Mouse (Mus musculus) heart, postnatal 36 days (tissue): ENCODE measurements around the gene Atp8a2. TPM values are rescaled to one million over a fixed set of nuclear protein-coding genes. Genes with fewer than 3 reads are reported as not detected.
A peak's percentile ranks its signal among the peaks of the same experiment; 100 is the strongest.
"Not testable (repeated sequence)": the region's sequence is repeated elsewhere in the genome, so short reads cannot be mapped to it uniquely, and the experiment has no call there.

Source experiments
- DNase-seq, 2 experiments: peaks; one replicate each; pipeline ENCODE4 v3.0.0; 2021 to 2022
- intact Hi-C: fragments of 180-260 bp; cut with DNase I; formaldehyde crosslinking; loops from one replicate; pipeline ENCODE4 v1.15.1; 2025
- total RNA-seq, 2 experiments: library from RNA; stranded (reverse); gene quantifications; 2 replicates each; pipeline ENCODE4 v1.2.3; 2021

Gene Atp8a2
- total RNA-seq, 2 experiments from 2014 or later = 4.4 to 5.0 TPM

GRCm38 (mm10) chr14:59723163-59723562, 473.8 kb downstream of the Atp8a2 start:
- intact Hi-C loops = no loop called here
- DNase-seq = no peak

- intact Hi-C loops = no loop called here
- DNase-seq = no peak
These were observed 475.0 kb downstream of the Atp8a2 start for GRCm38 (mm10) chr14:59721957-59722356.

- DNase-seq = no peak
- intact Hi-C loops = no loop called here
These were observed 475.6 kb downstream of the Atp8a2 start for GRCm38 (mm10) chr14:59721356-59721755.

GRCm38 (mm10) chr14:59720386-59720785, 476.6 kb downstream of the Atp8a2 start:
- intact Hi-C loops = no loop called here
- no peak for DNase-seq

GRCm38 (mm10) chr14:59716443-59717085, 480.4 kb downstream of the Atp8a2 start:
- intact Hi-C loops, DNase-seq: not testable (repeated sequence)

GRCm38 (mm10) chr14:59715695-59716442, 481.1 kb downstream of the Atp8a2 start:
- intact Hi-C loops = no loop called here
- no peak for DNase-seq

- intact Hi-C loops = no loop called here
- no peak for DNase-seq
These were observed 487.3 kb downstream of the Atp8a2 start for GRCm38 (mm10) chr14:59709505-59710335.

- peak in 1 of 2 experiments; percentile 20 for DNase-seq
These were observed 489.0 kb downstream of the Atp8a2 start for GRCm38 (mm10) chr14:59708009-59708408.

GRCm38 (mm10) chr14:59705326-59706058, 491.5 kb downstream of the Atp8a2 start:
- intact Hi-C loops = no loop called here
- DNase-seq = no peak

More at GRCm38 (mm10) chr14:59708009-59708408, 489.0 kb downstream of the Atp8a2 start:
- intact Hi-C loops = no loop called here

- intact Hi-C loops = no loop called here
- DNase-seq = peak; percentile 19 to 42
These were observed 495.5 kb downstream of the Atp8a2 start for GRCm38 (mm10) chr14:59701492-59701891.

GRCm38 (mm10) chr14:59695160-59695559, 501.8 kb downstream of the Atp8a2 start:
- intact Hi-C loops = no loop called here
- no peak for DNase-seq

GRCm38 (mm10) chr14:59692164-59692563, 504.8 kb downstream of the Atp8a2 start:
- no peak for DNase-seq

GRCm38 (mm10) chr14:59691402-59691801, 505.6 kb downstream of the Atp8a2 start:
- no peak for DNase-seq
- intact Hi-C loops = no loop called here

More at GRCm38 (mm10) chr14:59692164-59692563, 504.8 kb downstream of the Atp8a2 start:
- intact Hi-C loops = no loop called here

GRCm38 (mm10) chr14:59690954-59691353, 506.0 kb downstream of the Atp8a2 start:
- intact Hi-C loops = no loop called here
- DNase-seq = no peak

- intact Hi-C loops = no loop called here
- no peak for DNase-seq
These were observed 507.4 kb downstream of the Atp8a2 start for GRCm38 (mm10) chr14:59689596-59689995.

GRCm38 (mm10) chr14:59686229-59686628, 510.8 kb downstream of the Atp8a2 start:
- intact Hi-C loops = no loop called here
- DNase-seq = no peak

GRCm38 (mm10) chr14:59685343-59685742, 511.6 kb downstream of the Atp8a2 start:
- intact Hi-C loops = no loop called here
- no peak for DNase-seq

- no peak for DNase-seq
- intact Hi-C loops = no loop called here
These were observed 515.1 kb downstream of the Atp8a2 start for GRCm38 (mm10) chr14:59681906-59682305.

- DNase-seq = no peak
- intact Hi-C loops = no loop called here
These were observed 519.4 kb downstream of the Atp8a2 start for GRCm38 (mm10) chr14:59677598-59678003.

- DNase-seq = no peak
- intact Hi-C loops = no loop called here
These were observed 521.6 kb downstream of the Atp8a2 start for GRCm38 (mm10) chr14:59675330-59675729.
